Mouse (Mus musculus) B cell, adult 2 months (primary cell): ENCODE data around the gene Smap1.
"Not testable (repeated sequence)": the region's sequence is repeated elsewhere in the genome, so short reads cannot be mapped to it uniquely, and the experiment has no call there.

Experiments used
- DNase-seq, 2 experiments: peaks; one replicate each; pipeline ENCODE4 v3.0.0; 2022

Smap1 gene

DNA sequence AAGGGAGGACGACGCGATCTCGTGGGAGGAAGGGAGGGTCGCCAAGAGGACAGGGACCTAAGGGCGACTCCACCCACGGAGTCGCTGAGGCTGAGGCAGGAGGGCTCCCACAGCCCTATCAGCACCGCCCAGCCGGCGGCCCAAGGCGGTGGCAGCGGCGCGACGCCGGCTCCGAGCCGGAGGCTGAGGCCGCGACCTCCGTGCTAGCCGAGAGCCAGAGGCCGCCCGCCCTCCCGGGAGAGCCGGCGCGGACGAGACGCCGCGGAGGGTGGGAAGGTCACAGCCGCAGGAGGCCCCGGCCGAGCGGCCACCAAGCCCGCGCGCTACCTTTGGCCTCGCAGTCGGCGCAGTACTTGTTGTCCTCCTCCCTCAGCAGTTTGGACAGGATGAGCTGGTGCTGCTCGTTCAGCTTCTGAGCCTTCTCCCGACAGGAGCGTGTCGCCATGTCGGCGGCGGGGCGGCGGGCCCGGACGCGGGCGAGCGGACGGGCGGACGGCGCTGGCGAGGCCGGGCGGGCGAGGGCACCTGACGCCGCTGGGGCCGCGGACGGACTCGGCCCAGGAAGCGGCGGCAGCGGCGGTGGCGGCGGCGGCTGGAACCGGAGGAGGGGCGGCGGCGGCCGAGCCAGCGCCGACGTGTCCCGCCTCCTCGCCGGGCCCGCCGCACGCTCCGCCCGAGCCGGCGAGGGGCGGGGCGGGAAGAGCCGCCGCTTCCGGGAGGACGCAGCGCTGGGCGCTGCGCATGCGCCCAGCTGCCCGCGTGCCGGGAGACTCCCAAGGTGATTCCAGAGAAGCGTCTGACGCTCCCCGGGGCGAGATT lies at the start of gene Smap1:
Gene Smap1, minus strand, starts transcription at position 607 of the 819 bp plus-strand sequence.
- peak; percentile 78 to 82 for DNase-seq

DNA sequence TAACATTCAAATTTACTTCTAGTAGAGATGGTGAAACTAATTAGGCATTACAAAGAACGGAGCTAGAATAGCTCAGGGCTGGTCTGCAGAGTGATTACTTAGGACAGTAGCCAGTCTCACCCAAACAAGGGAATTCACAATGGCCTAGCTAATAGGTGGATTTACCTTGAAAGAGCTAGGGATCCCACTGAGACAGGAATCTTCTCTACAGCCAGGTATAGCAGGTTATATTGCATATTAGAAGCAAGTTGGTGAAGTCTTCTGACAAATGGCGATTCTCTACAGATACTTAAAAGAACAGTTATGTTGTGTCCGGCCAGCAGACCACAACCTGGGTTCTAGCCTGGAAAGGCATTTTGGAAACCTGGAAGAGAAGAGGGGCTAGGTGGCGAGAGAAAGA lies 49.0 kb upstream of the Smap1 start:
- not testable (repeated sequence) for DNase-seq

DNA sequence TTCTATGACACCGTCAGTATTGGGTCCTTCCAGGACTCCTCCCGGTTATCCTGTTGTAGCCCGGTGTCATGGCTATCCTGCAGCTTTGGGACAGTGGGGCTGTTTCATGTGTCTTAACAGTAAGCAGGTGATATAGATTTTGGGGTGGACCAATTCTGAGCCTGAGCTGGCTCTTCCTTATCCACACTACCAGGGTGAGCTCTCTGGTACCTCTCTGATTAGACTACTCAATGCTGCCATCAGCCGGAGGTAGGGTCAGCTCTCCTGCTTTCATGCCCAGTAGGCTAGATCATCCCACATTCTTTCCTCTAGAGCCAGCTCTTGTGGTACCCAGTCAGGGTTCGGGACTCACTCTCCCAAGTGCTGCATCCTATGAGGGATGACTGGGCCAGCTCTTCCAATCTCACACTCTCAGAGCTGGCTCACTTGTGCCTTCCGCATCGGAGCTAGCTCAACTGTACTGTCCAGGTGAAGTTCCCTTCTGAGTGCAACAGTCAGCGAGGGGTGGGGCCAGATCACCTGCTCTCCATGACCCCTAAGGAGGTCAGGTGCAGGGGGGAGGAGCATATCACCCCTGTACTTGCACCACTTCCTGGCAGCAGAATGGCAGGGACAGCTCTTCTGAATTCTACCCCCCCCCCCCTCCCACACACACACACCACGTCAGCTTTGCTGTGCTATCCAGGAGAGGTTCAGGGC lies 46.1 kb upstream of the Smap1 start:
- no peak for DNase-seq

DNA sequence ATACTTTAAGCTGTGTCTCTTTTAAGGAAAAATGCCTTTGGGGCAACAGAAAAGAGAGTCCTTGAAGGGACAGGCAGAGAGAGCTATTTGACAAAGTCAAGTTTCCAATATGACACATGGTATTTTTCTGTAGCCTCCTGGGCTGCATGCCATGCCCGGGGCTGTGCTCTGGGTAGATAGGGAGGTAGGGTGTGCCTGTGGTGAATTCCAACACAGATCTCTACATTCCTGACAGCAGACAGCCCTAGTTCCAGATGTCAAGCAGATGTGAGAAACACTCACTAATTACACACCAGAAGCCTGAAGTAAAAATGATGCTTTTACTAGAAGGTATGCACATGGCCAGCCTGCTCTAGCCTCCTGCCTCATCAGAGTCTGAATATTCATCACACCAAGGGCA lies 44.1 kb upstream of the Smap1 start:
- DNase-seq, result no peak

DNA sequence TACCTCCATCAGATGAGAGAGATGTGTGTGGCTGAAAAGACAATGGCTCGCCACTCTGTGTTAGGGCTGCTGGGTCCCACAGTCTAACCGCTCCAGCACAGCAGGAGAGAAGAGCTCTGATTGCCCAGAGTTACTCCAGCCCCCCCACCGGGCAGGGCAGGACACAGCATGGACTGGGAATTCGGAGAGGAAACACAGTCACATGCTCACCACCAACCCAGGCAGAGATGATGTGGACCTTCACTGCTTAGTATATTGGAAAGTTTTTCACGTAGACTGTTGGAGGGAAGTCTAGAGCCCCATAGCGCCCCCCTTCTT lies 37.3 kb upstream of the Smap1 start:
- DNase-seq, result no peak

DNA sequence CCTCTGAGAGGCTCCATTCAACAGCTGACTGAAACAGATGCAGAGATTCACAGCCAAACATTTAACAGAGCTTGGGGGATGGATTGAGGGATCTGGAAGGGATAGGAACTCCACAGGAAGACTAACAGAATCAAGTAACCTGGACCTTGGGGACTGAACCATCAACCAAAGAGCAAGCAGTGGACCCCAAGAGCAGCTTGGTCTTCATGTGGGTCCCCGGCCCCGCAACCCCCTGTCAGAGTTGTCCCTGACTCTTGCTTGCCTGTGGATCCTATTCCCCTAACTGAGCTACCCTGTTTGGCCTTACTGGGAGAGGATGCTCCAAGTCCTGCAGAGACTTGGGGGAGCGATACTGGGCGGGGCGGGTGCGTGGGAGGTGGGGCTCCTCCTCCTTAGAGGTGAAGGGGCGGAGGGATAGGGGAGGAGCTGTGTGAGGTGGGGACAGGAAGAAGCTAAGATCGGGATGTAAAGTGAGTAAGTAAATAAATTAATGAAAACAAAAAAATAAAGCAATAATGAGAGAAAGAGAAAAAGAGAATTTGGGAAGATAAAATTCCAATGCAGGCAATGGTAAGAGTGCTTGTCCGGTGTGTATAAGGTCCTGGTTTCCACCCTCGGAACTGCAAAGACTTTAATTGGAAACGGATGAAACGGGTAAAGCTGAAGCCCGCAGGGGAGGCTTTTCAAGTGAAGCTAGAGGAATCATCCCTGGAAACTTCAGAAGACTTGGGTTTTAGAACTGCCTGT lies 36.7 kb upstream of the Smap1 start:
- DNase-seq, result no peak

DNA sequence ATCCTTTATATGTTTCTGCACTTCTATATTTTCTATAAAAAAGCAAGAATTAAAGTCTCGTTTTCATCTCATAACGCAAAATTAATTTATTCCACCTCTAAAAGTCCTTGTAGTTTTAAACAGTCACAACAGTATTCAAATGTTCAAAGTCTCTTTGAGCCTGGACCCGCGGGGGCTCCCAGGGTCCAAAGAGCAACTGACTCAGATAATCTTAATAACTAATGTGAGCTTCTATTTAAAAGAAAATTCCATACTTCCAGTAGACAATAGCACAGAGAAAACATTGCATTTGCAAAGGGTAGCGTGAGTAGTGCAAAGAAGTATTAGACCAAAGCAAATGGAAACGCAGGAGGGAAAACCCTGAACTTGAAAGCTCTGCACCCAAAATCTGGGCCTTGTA lies 36.0 kb upstream of the Smap1 start:
- DNase-seq, result no peak

DNA sequence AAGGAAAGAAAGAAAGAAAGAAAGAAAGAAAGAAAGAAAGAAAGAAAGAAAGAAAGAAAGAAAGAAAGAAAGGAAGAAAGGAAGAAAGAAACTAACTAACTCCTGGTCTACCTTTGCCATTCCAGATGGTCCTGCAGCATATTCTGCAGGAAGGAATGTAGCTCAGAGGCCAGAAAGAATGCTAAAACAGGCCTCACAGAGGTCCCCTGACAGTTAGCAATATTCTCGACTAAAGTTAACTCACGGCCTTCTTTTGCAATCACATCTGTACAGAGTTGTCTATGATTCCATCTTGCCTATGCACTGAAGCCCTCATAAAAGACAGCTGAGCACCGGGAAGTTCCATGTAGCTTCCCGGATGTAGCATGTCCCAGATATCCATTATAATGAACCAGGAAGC lies 33.4 kb upstream of the Smap1 start:
- no peak for DNase-seq

DNA sequence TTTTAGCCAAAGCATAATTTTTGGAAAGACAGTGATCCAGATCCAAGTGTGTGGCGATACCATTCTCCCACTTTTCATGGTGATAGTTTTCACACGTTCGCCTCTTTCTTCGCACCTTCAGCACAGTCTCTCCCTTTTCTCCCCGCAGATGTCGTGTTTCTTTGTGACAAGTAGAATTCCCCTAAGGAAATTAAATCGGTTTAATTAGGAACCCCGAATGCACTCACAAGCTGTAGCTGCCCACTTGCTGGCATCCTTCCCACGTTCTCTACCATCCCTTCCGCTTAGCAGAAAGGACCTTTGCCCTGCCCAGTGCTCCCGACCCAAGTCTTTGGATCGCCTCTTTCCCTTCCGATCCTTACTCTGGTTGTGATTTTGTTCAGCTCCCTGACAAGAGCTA lies 31.8 kb upstream of the Smap1 start:
- no peak for DNase-seq

DNA sequence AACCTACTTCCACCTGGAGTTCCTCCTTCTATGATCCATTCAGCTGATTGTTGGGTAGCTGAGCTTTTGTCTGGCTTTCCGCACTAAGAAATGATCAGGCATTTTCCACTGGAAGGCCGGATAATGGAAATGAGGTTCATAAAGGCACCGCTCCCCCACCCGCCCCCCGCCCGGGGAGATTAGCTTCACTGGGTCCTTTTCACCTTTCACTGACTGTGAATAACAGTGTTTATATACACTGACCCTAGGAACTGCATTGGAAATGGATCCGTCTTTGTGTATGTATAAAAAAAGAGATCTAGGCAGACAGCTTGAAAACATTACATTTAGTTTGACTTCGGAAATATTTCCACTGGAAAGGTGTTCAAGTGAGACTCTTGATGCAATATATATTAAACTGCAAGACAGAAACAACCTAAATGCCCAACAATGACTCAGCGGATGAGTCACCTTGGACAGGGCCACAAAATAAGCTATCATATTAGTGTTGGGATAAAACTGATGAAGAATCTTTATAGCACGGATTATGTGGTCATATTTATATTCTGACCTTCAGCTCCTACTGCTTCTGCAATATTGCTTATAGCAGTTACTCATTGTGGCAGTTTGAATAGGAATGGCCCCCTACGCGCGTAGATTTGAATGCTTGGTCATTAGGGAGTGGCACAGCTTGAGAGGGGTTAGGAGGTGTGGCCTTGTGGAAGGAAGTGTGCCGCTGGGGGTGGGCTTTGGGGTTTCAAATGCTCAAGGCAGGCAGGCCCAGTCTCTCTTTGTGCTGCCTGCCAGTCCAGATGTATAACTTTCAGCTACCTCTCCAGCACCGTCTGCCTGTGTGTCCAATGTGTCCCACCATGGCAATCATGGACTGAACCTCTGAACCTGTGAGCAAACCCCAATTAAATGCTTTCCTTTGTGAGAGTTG lies 26.9 kb upstream of the Smap1 start:
- DNase-seq, result no peak

DNA sequence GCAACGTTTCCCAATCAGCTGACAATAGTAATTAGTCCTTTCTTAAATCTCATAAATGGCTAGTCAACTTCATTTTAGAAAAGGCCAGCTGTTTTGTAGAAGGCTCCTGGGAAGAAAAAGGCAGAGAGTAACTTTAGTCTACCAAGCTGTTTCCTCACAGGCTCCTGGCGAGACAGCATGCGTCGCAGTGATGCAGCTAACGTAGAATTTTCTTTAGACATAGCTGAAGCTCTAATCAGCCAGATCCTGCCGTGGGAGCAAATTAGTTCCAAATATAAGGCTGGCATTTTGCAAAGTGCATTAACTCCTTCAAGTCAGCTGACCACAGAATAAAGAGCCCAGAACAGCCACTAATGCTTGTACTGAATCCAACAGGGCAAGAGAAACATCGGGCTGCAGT lies 26.2 kb upstream of the Smap1 start:
- DNase-seq, result no peak

DNA sequence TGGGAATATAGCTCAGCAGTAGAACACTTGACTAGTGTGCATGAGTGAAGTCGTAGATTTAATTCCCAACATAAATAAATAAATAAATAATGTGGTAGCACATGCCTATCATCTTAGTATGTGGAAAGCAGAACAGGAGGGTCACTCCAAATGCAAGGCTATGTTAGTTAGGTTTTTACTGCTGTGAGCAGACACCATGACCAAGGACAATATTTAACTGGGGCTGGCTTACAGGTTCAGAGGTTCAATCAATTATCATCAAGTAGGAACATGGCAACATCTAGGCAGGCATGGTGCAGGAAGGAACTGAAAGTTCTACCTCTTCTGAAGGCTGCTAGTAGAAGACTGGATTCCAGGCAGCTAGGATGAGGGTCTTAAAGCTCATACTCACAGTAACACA lies 22.0 kb upstream of the Smap1 start:
- DNase-seq, result no peak

DNA sequence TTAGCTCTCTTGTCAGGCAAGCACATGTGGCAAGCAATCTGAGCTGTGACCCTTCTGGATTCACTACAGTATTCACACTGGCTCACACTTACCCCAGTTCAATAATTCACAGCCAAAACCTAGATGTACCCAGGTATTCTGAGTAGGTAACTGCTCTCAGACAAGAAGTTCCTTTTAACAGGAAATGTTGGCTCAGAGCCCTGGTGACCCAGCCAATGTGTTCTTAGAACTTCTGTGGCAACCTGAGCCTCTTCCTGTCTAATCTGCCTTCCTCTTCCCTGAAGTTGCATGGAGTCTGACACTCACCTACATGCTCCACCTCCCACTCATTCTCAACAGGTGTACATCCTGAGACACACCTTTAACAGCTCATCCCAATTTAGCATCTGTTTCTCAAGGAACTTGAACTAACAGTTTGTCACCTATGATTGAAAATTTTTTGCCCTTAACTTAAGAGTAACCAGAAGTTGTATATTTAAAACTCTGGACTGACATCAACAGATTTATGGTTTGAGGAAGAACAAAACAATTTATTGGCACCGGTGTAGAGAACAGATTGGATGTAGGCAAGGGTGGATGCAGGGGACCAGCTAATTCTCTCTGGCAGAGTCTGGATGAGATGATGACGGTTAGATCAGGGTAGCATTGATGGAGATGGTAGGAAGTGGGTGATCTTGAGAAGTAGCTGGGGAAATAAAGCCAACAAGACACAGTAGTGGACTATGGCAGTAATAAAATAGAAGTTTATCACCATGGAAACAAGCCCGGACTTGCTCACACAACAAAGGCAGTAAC lies 21.2 kb upstream of the Smap1 start:
- no peak for DNase-seq

DNA sequence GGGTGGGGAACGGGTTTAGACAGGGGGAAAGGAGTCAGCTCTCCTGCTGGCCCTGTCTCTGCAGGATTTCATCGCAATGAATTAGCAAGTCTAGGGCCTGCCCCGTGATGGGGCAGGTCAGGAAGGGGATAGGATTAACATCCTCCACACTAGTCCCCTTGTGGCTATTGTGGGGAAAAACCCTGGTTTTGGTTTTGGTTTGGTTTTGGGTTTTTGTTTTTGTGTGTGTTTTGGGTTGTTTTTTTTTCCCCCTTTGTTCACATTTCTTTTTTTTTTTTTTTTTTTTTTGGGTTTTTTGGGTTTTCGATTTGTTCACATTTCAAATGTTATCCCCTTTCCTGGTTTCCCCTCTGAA lies 13.3 kb upstream of the Smap1 start:
- DNase-seq, result no peak

DNA sequence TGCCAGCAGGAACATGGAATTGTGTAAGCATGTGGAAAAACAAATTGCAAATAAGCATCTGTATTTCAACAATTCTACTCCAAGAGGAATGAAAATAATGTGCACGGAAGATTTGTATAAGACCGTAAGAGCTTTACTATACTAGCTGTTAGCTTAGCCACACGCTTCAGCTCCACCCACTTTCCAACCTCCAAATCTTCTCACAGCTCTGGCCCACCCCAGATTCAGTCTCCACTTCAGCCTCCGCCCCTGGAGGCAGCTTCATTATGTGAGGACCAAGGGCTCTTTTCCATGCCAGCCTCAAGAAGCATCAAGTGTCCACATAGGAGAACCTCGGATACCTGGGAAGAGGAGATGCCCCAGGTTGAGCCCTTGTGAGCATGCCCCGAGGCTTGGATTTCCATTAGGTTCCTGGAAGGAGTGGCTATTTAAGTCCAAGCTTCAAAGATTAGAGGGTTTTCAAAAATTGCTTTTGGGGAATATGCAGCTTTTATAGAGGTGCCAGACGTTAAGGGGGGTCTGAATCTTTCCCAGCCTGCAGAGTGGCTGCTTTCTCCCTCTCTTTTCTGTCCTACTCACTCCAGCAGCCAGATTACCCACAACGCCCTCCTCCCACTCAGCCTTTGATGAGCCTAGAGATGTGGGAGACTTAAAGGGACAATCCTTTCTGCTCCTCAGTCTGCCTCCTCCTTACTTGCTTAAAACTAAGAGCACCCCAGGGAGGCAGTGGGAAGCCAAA lies 12.7 kb upstream of the Smap1 start:
- no peak for DNase-seq

DNA sequence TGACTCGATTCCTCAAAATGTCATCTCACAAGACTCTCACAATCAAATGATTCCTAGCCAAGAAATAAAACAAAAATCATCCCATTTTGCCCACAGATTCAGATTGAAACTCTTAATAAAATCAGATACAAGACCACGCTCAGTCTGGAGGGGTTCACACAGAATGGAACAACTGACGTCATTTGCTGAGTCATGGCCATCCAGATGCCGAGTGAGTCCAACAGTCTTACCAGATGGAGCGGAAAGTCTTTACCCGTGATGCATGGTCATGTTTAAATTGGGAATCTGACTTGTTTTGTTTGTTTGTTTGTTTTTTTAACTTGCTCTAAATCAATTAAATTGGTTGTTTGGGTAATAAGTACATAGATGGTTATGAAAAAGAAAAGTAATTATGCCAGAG lies 7.3 kb upstream of the Smap1 start:
- no peak for DNase-seq

DNA sequence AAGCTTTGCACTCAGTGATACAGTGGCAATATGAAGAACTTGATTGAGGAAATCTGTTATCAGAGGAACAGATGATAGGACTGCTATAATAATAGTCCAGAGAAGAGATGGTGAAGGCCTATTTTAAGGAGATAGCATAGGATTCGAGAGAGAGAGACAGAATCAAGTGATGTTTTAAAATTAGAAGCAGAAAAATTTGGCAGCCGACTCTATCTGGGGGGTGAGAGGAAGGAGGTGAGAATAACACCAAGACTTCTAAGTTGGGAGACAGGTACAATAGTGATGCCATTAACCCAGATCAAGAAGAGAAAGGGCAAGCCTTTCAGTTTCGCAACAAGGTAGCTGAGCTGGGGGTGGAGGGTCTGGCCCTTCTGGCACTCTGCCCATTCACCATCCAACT lies 6.3 kb upstream of the Smap1 start:
- DNase-seq, result no peak

DNA sequence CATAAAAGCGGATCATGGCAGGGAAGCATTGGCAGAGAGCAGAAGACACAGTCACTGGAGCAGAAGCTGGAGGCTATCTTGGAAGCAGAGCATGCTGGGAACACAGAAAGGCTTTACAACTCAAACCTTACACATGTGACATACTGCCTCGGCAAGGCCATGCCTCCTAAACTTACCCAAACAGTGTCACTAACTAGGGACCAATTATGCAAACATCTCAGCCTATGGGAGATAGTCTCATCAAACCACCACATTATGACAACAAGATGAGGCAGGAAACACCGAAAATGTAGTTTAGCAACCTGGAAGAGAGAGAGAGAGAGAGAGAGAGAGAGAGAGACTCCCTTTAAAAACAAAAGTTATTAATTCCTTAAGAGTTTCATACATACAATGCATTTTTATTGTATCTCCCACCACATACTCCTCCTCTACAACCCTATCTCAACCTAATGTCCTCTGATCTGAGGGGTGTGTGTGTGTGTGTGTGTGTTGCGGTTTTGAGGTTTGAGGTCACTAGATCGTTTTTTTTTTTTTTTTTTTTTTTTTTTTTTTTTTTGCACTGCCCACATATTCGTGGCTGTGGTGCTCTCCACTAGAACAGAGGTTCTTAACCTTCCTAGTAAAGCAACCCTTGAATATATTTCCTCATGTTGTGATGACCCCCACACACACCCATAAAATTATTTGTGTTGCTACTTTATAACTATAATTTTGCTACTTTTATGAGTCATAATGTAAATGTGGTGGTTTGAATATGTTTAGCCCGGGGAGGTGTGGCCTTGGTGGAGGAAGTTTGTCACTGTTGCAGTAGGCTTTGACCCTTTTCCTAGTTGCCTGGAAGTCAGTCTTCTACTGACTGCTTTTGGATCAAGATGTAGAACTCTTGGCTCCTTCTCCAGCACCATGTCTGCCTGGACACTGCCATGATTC lies 1.9 kb upstream of the Smap1 start:
- DNase-seq, result no peak

DNA sequence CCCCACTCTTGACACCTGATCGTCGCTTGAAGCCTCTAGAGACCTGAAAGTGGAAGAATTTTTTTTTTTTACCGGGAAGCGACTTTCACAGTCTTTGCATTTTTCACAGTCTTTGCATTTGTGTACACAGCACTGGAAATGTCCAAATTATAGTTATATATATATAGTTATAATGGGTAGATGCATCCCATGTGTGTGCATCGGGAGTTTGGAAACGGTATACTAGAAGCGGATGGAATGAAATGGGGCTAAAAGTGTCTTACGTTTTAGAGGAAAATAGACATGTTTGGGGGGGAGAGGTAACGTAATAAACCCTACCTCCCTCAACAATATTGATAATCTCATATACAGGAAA lies 390 bp upstream of the Smap1 start:
- DNase-seq, result no peak

DNA sequence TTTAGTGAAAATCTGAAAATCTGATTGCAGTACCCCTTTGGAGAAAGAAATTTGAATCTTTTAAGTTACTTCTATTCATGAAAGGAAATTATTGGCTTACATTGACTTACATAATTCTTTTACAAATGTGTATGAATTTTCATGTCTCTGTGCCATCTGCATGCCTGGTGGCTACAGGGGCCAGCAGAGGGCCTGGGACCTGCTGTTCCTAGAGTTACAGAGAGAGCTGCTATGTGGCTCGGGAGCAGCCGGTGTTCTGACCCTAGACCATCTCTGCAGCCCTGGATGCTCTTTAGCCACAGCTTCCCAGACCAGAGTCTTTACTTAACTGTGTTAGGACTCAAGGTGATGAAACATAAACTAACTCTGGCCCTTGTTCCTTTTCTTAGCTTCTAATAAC lies 1.8 kb downstream of the Smap1 start:
- DNase-seq, result peak in 1 of 2 experiments; percentile 15
